8 mouse cellular contexts compared by ENCODE assay signal in the genomic region with DNA sequence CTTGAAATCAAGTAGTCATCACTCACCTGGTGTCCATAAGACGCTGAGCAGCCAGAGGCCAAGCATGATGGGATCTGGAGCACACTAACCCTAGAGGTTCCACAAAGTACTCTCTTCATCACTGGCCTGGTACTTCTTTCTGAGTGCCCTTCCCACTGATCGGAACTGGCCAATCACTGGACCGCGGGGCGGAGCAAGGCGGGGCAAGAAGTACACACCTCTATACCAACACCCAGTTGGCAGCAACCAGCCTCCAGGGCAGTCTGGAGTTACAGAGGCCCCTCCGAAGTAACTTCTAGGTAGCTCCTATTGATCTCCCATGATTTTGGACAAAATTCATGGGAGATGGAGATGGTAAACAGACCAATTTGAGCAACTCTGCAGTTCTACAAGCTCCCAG. TPM values are rescaled to one million over a fixed set of nuclear protein-coding genes. Genes with fewer than 3 reads are reported as not detected.
DNase-seq lines count a peak whose midpoint lies in the region; ATAC-seq and TF ChIP-seq lines count a peak whose summit lies in the region.
"Had no signal": no experiment of that assay in that cellular context is flagged by ENCODE, and none has a peak within 500 bp of the region (broad histone marks: within the 10 kb centered on the region; RNA-seq: fewer than 3 reads in every experiment).

Gene Adam8 (minus strand): TSS at position 157 of the 400 bp plus-strand sequence.

- peak; percentile 68 for DNase-seq in A20 (ENCODE audit: low read depth, low spot score)
- no peak for DNase-seq in intestine, embryonic 14.5 days (ENCODE audit: low spot score)
- DNase-seq in heart, adult 11 months, result no peak
- no peak for DNase-seq in heart, postnatal 14 days
- no peak for DNase-seq in cerebellum, adult 9-10 months

- intact Hi-C loops in heart, postnatal 14 days (cut with DNase I), result no loop called here

- no peak for TF ChIP-seq CTCF in ES-Bruce4 (IDR thresholded peaks at IDR 0.05; ENCODE audit: low read depth, low read length)

- no peak within 1 kb of the TSS for H3K9ac ChIP-seq in ES-Bruce4 (ENCODE audit: low read depth, poor library complexity, severe bottlenecking)
- H3K9ac ChIP-seq in intestine, embryonic 14.5 days (ENCODE audit: low read length), result no peak within 1 kb of the TSS
- H3K9ac ChIP-seq in lung, embryonic 15.5 days, result no peak within 1 kb of the TSS
- H3K9ac ChIP-seq: embryonic facial prominence, embryonic 12.5 days had no signal

- peak within 1 kb of the TSS; percentile 9; the same call in 1 of the 2 replicates for H3K27ac ChIP-seq in ES-Bruce4 (ENCODE audit: insufficient read depth, low read length)
- no peak within 1 kb of the TSS for H3K27ac ChIP-seq in intestine, embryonic 14.5 days (ENCODE audit: low read depth)
- no peak within 1 kb of the TSS for H3K27ac ChIP-seq in lung, embryonic 15.5 days
- H3K27ac ChIP-seq: embryonic facial prominence, embryonic 12.5 days had no signal

- peaks cover 2% of the 10 kb centered on the region; the same call in 1 of the 2 replicates for H3K36me3 ChIP-seq in ES-Bruce4 (ENCODE audit: control insufficient read depth, insufficient read depth, low read length, poor library complexity, severe bottlenecking)
- H3K36me3 ChIP-seq in intestine, embryonic 14.5 days (ENCODE audit: control insufficient read depth, insufficient read depth, low read length), result peaks cover 23% of the 10 kb centered on the region
- H3K36me3 ChIP-seq in lung, embryonic 15.5 days, result peaks cover 24% of the 10 kb centered on the region

- WGBS in intestine, embryonic 14.5 days, result 14% methylated on average over 7 of the region's 7 CpGs
- WGBS in lung, embryonic 15.5 days, result 25% methylated on average over 7 of the region's 7 CpGs

- peaks cover 2% of the 10 kb centered on the region for H3K4me1 ChIP-seq in ES-Bruce4 (ENCODE audit: control insufficient read depth, insufficient read depth, low read length)
- no peaks in the 10 kb centered on the region for H3K4me1 ChIP-seq in intestine, embryonic 14.5 days (replicated peaks; ENCODE audit: control insufficient read depth, insufficient read depth, low read length)
- H3K4me1 ChIP-seq in lung, embryonic 15.5 days, result no peaks in the 10 kb centered on the region
- H3K4me1 ChIP-seq: embryonic facial prominence, embryonic 12.5 days had no signal

- no peaks in the 10 kb centered on the region for H3K9me3 ChIP-seq in ES-Bruce4 (replicated peaks; ENCODE audit: control insufficient read depth, insufficient read depth, low read length, poor library complexity, severe bottlenecking)
- H3K9me3 ChIP-seq in intestine, embryonic 14.5 days (ENCODE audit: control insufficient read depth, low read length), result no peaks in the 10 kb centered on the region
- H3K9me3 ChIP-seq in lung, embryonic 15.5 days, result no peaks in the 10 kb centered on the region
- H3K9me3 ChIP-seq: embryonic facial prominence, embryonic 12.5 days had no signal

- H3K27me3 ChIP-seq in ES-Bruce4 (ENCODE audit: control insufficient read depth, insufficient read depth, low read length, poor library complexity, severe bottlenecking), result no peaks in the 10 kb centered on the region
- H3K27me3 ChIP-seq in intestine, embryonic 14.5 days (replicated peaks; ENCODE audit: control insufficient read depth, insufficient read depth, low read length), result no peaks in the 10 kb centered on the region
- H3K27me3 ChIP-seq in lung, embryonic 15.5 days, result no peaks in the 10 kb centered on the region
- H3K27me3 ChIP-seq: embryonic facial prominence, embryonic 12.5 days had no signal

- H3K4me2 ChIP-seq in intestine, embryonic 14.5 days (ENCODE audit: low read length), result no peak within 1 kb of the TSS
- H3K4me2 ChIP-seq in lung, embryonic 15.5 days, result no peak within 1 kb of the TSS
- H3K4me2 ChIP-seq: embryonic facial prominence, embryonic 12.5 days had no signal

- TF ChIP-seq POLR2A in ES-Bruce4 (IDR thresholded peaks at IDR 0.05; ENCODE audit: insufficient read depth, low read length), result no peak

- ATAC-seq in intestine, embryonic 14.5 days (replicated peaks; ENCODE audit: low FRiP score, low TSS enrichment, low read depth), result peak; percentile 24; the same call in 1 of the 2 replicates
- peak; percentile 48; the same call in 1 of the 2 replicates for ATAC-seq in lung, embryonic 15.5 days (ENCODE audit: borderline replicate concordance, extremely low read depth, low FRiP score, low TSS enrichment)

- H3K4me3 ChIP-seq in ES-Bruce4 (ENCODE audit: low read depth, low read length), result no peak within 1 kb of the TSS
- no peak within 1 kb of the TSS for H3K4me3 ChIP-seq in intestine, embryonic 14.5 days (ENCODE audit: low read depth, low read length)
- H3K4me3 ChIP-seq in lung, embryonic 15.5 days, result no peak within 1 kb of the TSS
- H3K4me3 ChIP-seq: embryonic facial prominence, embryonic 12.5 days had no signal

- no peak for TF ChIP-seq EP300 in ES-Bruce4 (IDR thresholded peaks at IDR 0.05; ENCODE audit: insufficient read depth, low read depth, low read length)

RNA-seq across cellular contexts. Expression of gene Adam8, which starts in this region (rescaled TPM):
- polyA plus RNA-seq in ES-Bruce4 (2011; ENCODE audit: insufficient read depth, insufficient read length, low read depth, missing spikeins), result 9.2 and 10.6 TPM in 2 replicates
- 1.6 and 2.1 TPM in 2 replicates for polyA plus RNA-seq in intestine, embryonic 14.5 days (2014; fragmentation: Nextera tagmentation; extraction: Ambion mirVana)
- 1.4 and 1.8 TPM in 2 replicates for polyA plus RNA-seq in lung, embryonic 15.5 days (2015; fragmentation: Nextera tagmentation; extraction: Ambion mirVana)
- total RNA-seq in heart, postnatal 14 days (2021), result under 1 TPM; 0.93 TPM
